Mouse (Mus musculus): ENCODE measurements around the gene Epha3. TPM values are rescaled to one million over a fixed set of nuclear protein-coding genes. Genes with fewer than 3 reads are reported as not detected.

Epha3 gene
- 10 to 100 TPM; 17.5 to 17.6 TPM for total RNA-seq (2021)
- long read RNA-seq, experiment 1, full-length matches to known transcripts = 5 of 8 reads
- long read RNA-seq, experiment 1, partial matches to known transcripts = 1 of 8 reads
- long read RNA-seq, experiment 1, other reads (novel, unspliced or antisense) = 2 of 8 reads
- long read RNA-seq, experiment 2, full-length matches to known transcripts = 8 of 12 reads
- long read RNA-seq, experiment 2, partial matches to known transcripts = 1 of 12 reads
- long read RNA-seq, experiment 2, other reads (novel, unspliced or antisense) = 3 of 12 reads

- TF ChIP-seq CTCF (conservative IDR thresholded peaks at IDR 0.05) = no peak
- DNase-seq (ENCODE audit: low spot score in 2 of 2) = peak; percentile 82 to 88
Observed at GRCm38 (mm10) chr16:63863913-63864330, at the start of gene Epha3. Epha3 (minus strand) TSS chr16:63864175.

GRCm38 (mm10) chr16:63903425-63903824, 39.5 kb upstream of the Epha3 start:
- no peak for TF ChIP-seq CTCF (conservative IDR thresholded peaks at IDR 0.05)
- Histone ChIP-seq H3K27ac (no peak overlapping the region), H3K4me3 (peak overlapping the region; percentile 17; the same call in 1 of the 2 replicates)
- DNase-seq (ENCODE audit: low spot score in 2 of 2) = peak in 1 of 2 experiments; percentile 9

More at GRCm38 (mm10) chr16:63863913-63864330, at the start of gene Epha3:
- H3K27ac ChIP-seq = peak within 1 kb of the TSS; percentile 84
- H3K4me3 ChIP-seq = peak within 1 kb of the TSS; percentile 89

GRCm38 (mm10) chr16:63881190-63881589, 17.2 kb upstream of the Epha3 start:
- no peak for TF ChIP-seq CTCF (conservative IDR thresholded peaks at IDR 0.05)
- DNase-seq (ENCODE audit: low spot score in 2 of 2) = no peak
- no peak overlapping the region for H3K4me3 ChIP-seq
- no peak overlapping the region for H3K27ac ChIP-seq

GRCm38 (mm10) chr16:63872313-63872712, 8.3 kb upstream of the Epha3 start:
- DNase-seq (ENCODE audit: low spot score in 2 of 2) = peak in 1 of 2 experiments; percentile 51
- no peak overlapping the region for H3K27ac ChIP-seq
- H3K4me3 ChIP-seq = no peak overlapping the region
- peak; percentile 99 for TF ChIP-seq CTCF (conservative IDR thresholded peaks at IDR 0.05)

- DNase-seq (ENCODE audit: low spot score in 2 of 2) = no peak
- Histone ChIP-seq H3K27ac (peak overlapping the region; percentile 84), H3K4me3 (peak overlapping the region; percentile 89)
- TF ChIP-seq CTCF (conservative IDR thresholded peaks at IDR 0.05) = no peak
Observed at GRCm38 (mm10) chr16:63864463-63864976, 545 bp upstream of the Epha3 start.

- DNase-seq (ENCODE audit: low spot score in 2 of 2) = peak; percentile 8 to 21
- TF ChIP-seq CTCF (conservative IDR thresholded peaks at IDR 0.05) = no peak
- peak overlapping the region; percentile 84 for H3K27ac ChIP-seq
- H3K4me3 ChIP-seq = peak overlapping the region; percentile 89
Observed at GRCm38 (mm10) chr16:63863181-63863580, 794 bp downstream of the Epha3 start.

- TF ChIP-seq CTCF (conservative IDR thresholded peaks at IDR 0.05) = no peak
- peak; percentile 11 to 22 for DNase-seq (ENCODE audit: low spot score in 2 of 2)
- H3K4me3 ChIP-seq = peak overlapping the region; percentile 75
- H3K27ac ChIP-seq = peak overlapping the region; percentile 94
Observed at GRCm38 (mm10) chr16:63857561-63857960, 6.4 kb downstream of the Epha3 start.

- peak overlapping the region; percentile 75 for H3K4me3 ChIP-seq
- peak; percentile 80 for TF ChIP-seq CTCF (conservative IDR thresholded peaks at IDR 0.05)
- peak overlapping the region; percentile 94 for H3K27ac ChIP-seq
- DNase-seq (ENCODE audit: low spot score in 2 of 2) = peak; percentile 72 to 78
Observed at GRCm38 (mm10) chr16:63856658-63857552, 7.1 kb downstream of the Epha3 start.

- TF ChIP-seq CTCF (conservative IDR thresholded peaks at IDR 0.05) = no peak
- H3K4me3 ChIP-seq = no peak overlapping the region
- H3K27ac ChIP-seq = no peak overlapping the region
- DNase-seq (ENCODE audit: low spot score in 2 of 2) = no peak
Observed at GRCm38 (mm10) chr16:63850297-63850696, 13.7 kb downstream of the Epha3 start.

- no peak for TF ChIP-seq CTCF (conservative IDR thresholded peaks at IDR 0.05)
Observed at GRCm38 (mm10) chr16:63842911-63843310, 21.1 kb downstream of the Epha3 start.

GRCm38 (mm10) chr16:63837466-63837865, 26.5 kb downstream of the Epha3 start:
- Histone ChIP-seq H3K4me3 (no peak overlapping the region), H3K27ac (no peak overlapping the region)
- no peak for TF ChIP-seq CTCF (conservative IDR thresholded peaks at IDR 0.05)
- no peak for DNase-seq (ENCODE audit: low spot score in 2 of 2)

More at GRCm38 (mm10) chr16:63842911-63843310, 21.1 kb downstream of the Epha3 start:
- no peak overlapping the region for H3K4me3 ChIP-seq
- no peak overlapping the region for H3K27ac ChIP-seq
- DNase-seq (ENCODE audit: low spot score in 2 of 2) = no peak

GRCm38 (mm10) chr16:63821164-63821563, 42.8 kb downstream of the Epha3 start:
- no peak for DNase-seq (ENCODE audit: low spot score in 2 of 2)

GRCm38 (mm10) chr16:63817606-63818005, 46.4 kb downstream of the Epha3 start:
- TF ChIP-seq CTCF (conservative IDR thresholded peaks at IDR 0.05) = no peak
- no peak overlapping the region; the same call in 1 of the 2 replicates for H3K4me3 ChIP-seq
- peak in 1 of 2 experiments; percentile 56 for DNase-seq (ENCODE audit: low spot score in 2 of 2)
- peak overlapping the region; percentile 73 for H3K27ac ChIP-seq

More at GRCm38 (mm10) chr16:63821164-63821563, 42.8 kb downstream of the Epha3 start:
- Histone ChIP-seq H3K4me3 (no peak overlapping the region), H3K27ac (no peak overlapping the region)
- no peak for TF ChIP-seq CTCF (conservative IDR thresholded peaks at IDR 0.05)

All from layer of hippocampus, adult 2 months (tissue).